Comparison of ENCODE assay signal across 8 mouse cellular contexts in genomic region chr7:113241901-113242661, GRCm38 (mm10). TPM values are rescaled to one million over a fixed set of nuclear protein-coding genes. Genes with fewer than 3 reads are reported as not detected.
DNase-seq lines count a peak whose midpoint lies in the region; ATAC-seq and TF ChIP-seq lines count a peak whose summit lies in the region.

No protein-coding gene starts in this region.

- DNase-seq in hindbrain, embryonic 11.5 days (ENCODE audit: low spot score): no peak
- DNase-seq in CD4-positive, CD25-positive, alpha-beta regulatory T cell, adult 2 months (ENCODE audit: low read depth, low spot score): peak; percentile 55
- DNase-seq in cerebellum, adult 9-10 months: peak; percentile 70
- peak; percentile 69 for DNase-seq in hindbrain, postnatal 0 days (ENCODE audit: low spot score)
- peak; percentile 61 for DNase-seq in skeletal muscle tissue, adult 2 months (ENCODE audit: low read depth, low spot score)
- no peak for DNase-seq in c-Kit-positive CD71-positive TER-119-positive erythroid progenitor cells, embryonic 14.5 days (ENCODE audit: low spot score)

- H3K4me2 ChIP-seq in hindbrain, embryonic 15.5 days: no peak overlapping the region
- no peak overlapping the region for H3K4me2 ChIP-seq in hindbrain, embryonic 11.5 days (replicated peaks; ENCODE audit: low read depth, low read length)
- no peak overlapping the region for H3K4me2 ChIP-seq in hindbrain, postnatal 0 days (ENCODE audit: low read depth, low read length)
- no peak overlapping the region for H3K4me2 ChIP-seq in midbrain, embryonic 15.5 days

- ATAC-seq in hindbrain, embryonic 15.5 days (ENCODE audit: low FRiP score, low read depth): no peak
- ATAC-seq in hindbrain, embryonic 11.5 days (ENCODE audit: low FRiP score): no peak
- 0 out of 2 replicates have a peak, but pooled peaks have one; percentile 2 for ATAC-seq in hindbrain, postnatal 0 days
- ATAC-seq in midbrain, embryonic 15.5 days (replicated peaks): no peak

- no peak for TF ChIP-seq CTCF in hindbrain, postnatal 0 days (IDR thresholded peaks at IDR 0.05; ENCODE audit: low read depth)

- H3K9ac ChIP-seq in hindbrain, embryonic 15.5 days: no peak overlapping the region
- no peak overlapping the region for H3K9ac ChIP-seq in hindbrain, embryonic 11.5 days (ENCODE audit: low read depth, low read length)
- no peak overlapping the region for H3K9ac ChIP-seq in hindbrain, postnatal 0 days (replicated peaks; ENCODE audit: low read length)
- H3K9ac ChIP-seq in midbrain, embryonic 15.5 days: no peak overlapping the region

- H3K27me3 ChIP-seq in hindbrain, embryonic 15.5 days: no peaks in the 10 kb centered on the region
- H3K27me3 ChIP-seq in hindbrain, embryonic 11.5 days (ENCODE audit: control insufficient read depth, insufficient read depth, low read length): no peaks in the 10 kb centered on the region
- H3K27me3 ChIP-seq in hindbrain, postnatal 0 days (ENCODE audit: insufficient read depth, low read length): no peaks in the 10 kb centered on the region
- no peaks in the 10 kb centered on the region for H3K27me3 ChIP-seq in midbrain, embryonic 15.5 days (replicated peaks)

- H3K36me3 ChIP-seq in hindbrain, embryonic 15.5 days: no peaks in the 10 kb centered on the region
- H3K36me3 ChIP-seq in hindbrain, embryonic 11.5 days (ENCODE audit: control insufficient read depth, insufficient read depth, low read length): no peaks in the 10 kb centered on the region
- no peaks in the 10 kb centered on the region for H3K36me3 ChIP-seq in hindbrain, postnatal 0 days (ENCODE audit: insufficient read depth, low read length)
- no peaks in the 10 kb centered on the region for H3K36me3 ChIP-seq in midbrain, embryonic 15.5 days (replicated peaks)

- 67% methylated on average over 12 of the region's 12 CpGs for WGBS in hindbrain, embryonic 15.5 days
- 82% methylated on average over 12 of the region's 12 CpGs for WGBS in hindbrain, embryonic 11.5 days
- WGBS in hindbrain, postnatal 0 days: 44% methylated on average over 12 of the region's 12 CpGs
- WGBS in midbrain, embryonic 15.5 days: 80% methylated on average over 12 of the region's 12 CpGs

- H3K4me1 ChIP-seq in hindbrain, embryonic 15.5 days (replicated peaks): peaks cover 44% of the 10 kb centered on the region
- H3K4me1 ChIP-seq in hindbrain, embryonic 11.5 days (replicated peaks; ENCODE audit: control insufficient read depth, insufficient read depth, low read length): no peaks in the 10 kb centered on the region
- peaks cover 33% of the 10 kb centered on the region for H3K4me1 ChIP-seq in hindbrain, postnatal 0 days (ENCODE audit: insufficient read depth, low read length)
- peaks cover 3% of the 10 kb centered on the region; the same call in 1 of the 2 replicates for H3K4me1 ChIP-seq in midbrain, embryonic 15.5 days

- H3K27ac ChIP-seq in hindbrain, embryonic 15.5 days (replicated peaks): peak overlapping the region; percentile 51; the same call in 1 of the 2 replicates
- H3K27ac ChIP-seq in hindbrain, embryonic 11.5 days (ENCODE audit: low read depth, low read length): no peak overlapping the region
- H3K27ac ChIP-seq in hindbrain, postnatal 0 days: peak overlapping the region; percentile 61
- no peak overlapping the region for H3K27ac ChIP-seq in midbrain, embryonic 15.5 days

- no peak overlapping the region for H3K4me3 ChIP-seq in hindbrain, embryonic 15.5 days
- H3K4me3 ChIP-seq in hindbrain, embryonic 11.5 days (ENCODE audit: low read depth, low read length): no peak overlapping the region
- no peak overlapping the region for H3K4me3 ChIP-seq in hindbrain, postnatal 0 days (ENCODE audit: low read length)
- no peak overlapping the region for H3K4me3 ChIP-seq in midbrain, embryonic 15.5 days

- no peaks in the 10 kb centered on the region for H3K9me3 ChIP-seq in hindbrain, embryonic 15.5 days
- no peaks in the 10 kb centered on the region for H3K9me3 ChIP-seq in hindbrain, embryonic 11.5 days (ENCODE audit: control insufficient read depth, low read length)
- no peaks in the 10 kb centered on the region for H3K9me3 ChIP-seq in hindbrain, postnatal 0 days (ENCODE audit: low read length)
- no peaks in the 10 kb centered on the region for H3K9me3 ChIP-seq in midbrain, embryonic 15.5 days

RNA-seq across cellular contexts. Expression of gene Arntl, which starts 34.8 kb away (rescaled TPM):
- polyA plus RNA-seq in hindbrain, embryonic 15.5 days (2015; fragmentation: Nextera tagmentation; extraction: Ambion mirVana): 17.3 and 21.2 TPM in 2 replicates
- 6.8 and 7.7 TPM in 2 replicates for polyA plus RNA-seq in hindbrain, embryonic 11.5 days (2014; fragmentation: Nextera tagmentation; extraction: Ambion mirVana)
- total RNA-seq in hindbrain, postnatal 0 days (2014; rRNA removed): 23.5 and 29.9 TPM in 2 replicates
- 19.8 and 22.2 TPM in 2 replicates for polyA plus RNA-seq in hindbrain, postnatal 0 days (2015; fragmentation: Nextera tagmentation; extraction: Ambion mirVana)
- 15.4 and 16.7 TPM in 2 replicates for polyA plus RNA-seq in midbrain, embryonic 15.5 days (2015; fragmentation: Nextera tagmentation; extraction: Ambion mirVana)

Comparison
In these comparisons a context has a peak if more than half of its experiments do, and no peak if none do; other contexts are left out.
1. H3K27ac ChIP-seq: peak in hindbrain, embryonic 15.5 days (single experiment) and hindbrain, postnatal 0 days (single experiment); none in hindbrain, embryonic 11.5 days (single experiment) and midbrain, embryonic 15.5 days (single experiment).
2. DNase-seq: peak in CD4-positive, CD25-positive, alpha-beta regulatory T cell, adult 2 months (single experiment), cerebellum, adult 9-10 months (single experiment), hindbrain, postnatal 0 days (single experiment) and skeletal muscle tissue, adult 2 months (single experiment); none in hindbrain, embryonic 11.5 days (single experiment) and c-Kit-positive CD71-positive TER-119-positive erythroid progenitor cells, embryonic 14.5 days (single experiment).